Mouse (Mus musculus): Measurements from ENCODE around the gene Osbpl8.
A peak's percentile ranks its signal among the peaks of the same experiment; 100 is the strongest.

The Osbpl8 gene

DNA sequence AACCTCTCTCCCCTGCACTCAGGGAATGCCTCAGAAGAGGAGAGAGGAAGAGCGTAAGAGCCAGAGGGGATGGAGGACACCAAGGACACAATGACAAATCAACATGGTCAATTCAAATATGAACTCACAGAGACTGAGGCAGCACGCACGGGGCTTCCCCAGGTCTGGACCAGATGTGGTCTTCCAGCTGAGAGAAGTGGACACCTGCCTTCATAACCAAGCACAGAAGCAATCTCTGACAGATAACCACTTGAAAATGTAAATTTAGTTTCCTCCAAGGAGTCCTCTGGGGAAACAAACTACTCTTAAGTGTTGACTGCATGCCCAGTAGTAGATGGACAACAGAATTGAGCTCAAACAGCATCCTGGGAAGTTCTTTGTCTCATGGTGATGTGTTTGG, 9.5 kb upstream of the Osbpl8 start:
- DNase-seq (ENCODE audit: low spot score): no peak

DNA sequence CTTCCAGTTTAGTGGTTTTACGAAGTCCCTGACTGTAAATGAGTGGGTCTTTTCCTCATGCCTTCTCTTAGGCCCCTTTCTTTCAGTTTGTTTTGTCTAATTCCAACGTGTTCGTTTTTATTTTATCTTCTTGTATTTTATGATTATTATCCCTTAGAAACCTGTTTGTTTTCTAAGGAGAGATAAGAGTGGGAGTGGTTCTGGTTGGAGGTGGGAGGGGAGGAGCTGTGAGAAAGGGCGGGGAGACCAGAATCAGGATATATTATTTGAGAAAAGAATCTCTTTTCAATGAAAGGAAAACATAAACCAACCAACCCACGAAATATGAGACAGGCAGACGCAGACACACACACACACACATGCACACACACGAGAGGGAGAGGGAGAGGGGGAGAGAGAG, 9.0 kb upstream of the Osbpl8 start:
- DNase-seq (ENCODE audit: low spot score): no peak

DNA sequence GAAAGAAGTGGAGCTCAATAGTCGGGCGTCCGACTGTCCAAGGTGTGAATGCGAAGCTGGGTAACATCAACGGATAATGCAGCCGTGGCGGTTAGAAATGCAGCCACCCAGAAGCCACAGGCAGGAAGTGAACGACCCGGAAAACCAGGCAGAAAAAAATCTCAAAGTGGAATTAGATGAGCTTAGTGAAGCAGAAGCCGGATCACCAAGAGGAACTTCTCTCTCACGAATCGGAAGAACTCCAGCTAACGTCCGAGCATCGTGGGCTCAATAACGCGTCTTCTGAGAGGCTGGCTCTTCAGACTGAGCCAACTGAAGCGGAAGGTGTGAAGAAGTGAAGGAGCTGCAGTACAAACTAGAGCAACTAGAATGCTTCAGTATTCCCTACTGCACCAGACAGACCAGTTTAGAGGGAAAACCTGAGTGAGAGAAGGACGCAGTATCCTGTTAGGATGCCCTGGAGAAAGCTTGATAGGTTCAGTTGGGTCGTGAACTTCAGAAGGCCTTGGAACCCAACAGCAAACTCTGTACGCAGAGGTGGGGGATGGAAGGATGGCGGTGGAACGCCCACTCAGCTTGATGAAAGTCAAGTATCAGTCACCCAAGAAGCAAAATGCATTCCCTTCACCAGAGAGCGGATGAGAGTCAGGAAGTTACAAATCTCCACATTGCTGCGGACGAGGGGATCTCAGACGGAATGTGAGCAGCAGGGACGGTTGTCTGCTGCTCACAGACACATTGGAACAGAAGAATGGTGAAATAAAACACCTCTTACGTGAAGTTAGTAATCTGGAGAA, 8.0 kb upstream of the Osbpl8 start:
- DNase-seq (ENCODE audit: low spot score): no peak

DNA sequence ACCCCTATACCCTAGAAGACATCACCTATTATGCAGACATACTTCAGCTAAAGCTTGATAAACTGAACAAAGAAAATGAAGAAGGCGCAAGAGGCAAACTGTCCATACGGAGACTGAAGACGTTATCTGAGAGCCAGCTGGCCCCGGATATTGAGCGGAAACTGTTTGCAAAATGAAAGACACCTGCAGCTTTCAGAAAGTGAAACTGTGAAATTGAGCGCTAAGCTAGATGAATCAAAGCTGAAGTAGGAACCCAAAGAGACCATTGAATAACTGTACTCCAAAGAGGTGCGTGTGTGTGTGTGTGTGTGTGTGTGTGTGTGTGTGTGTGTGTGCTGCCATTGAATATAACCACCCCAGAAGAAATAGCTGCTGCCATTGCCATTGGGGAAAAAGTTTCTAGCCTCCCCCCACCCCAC, 7.3 kb upstream of the Osbpl8 start:
- DNase-seq (ENCODE audit: low spot score): no peak

DNA sequence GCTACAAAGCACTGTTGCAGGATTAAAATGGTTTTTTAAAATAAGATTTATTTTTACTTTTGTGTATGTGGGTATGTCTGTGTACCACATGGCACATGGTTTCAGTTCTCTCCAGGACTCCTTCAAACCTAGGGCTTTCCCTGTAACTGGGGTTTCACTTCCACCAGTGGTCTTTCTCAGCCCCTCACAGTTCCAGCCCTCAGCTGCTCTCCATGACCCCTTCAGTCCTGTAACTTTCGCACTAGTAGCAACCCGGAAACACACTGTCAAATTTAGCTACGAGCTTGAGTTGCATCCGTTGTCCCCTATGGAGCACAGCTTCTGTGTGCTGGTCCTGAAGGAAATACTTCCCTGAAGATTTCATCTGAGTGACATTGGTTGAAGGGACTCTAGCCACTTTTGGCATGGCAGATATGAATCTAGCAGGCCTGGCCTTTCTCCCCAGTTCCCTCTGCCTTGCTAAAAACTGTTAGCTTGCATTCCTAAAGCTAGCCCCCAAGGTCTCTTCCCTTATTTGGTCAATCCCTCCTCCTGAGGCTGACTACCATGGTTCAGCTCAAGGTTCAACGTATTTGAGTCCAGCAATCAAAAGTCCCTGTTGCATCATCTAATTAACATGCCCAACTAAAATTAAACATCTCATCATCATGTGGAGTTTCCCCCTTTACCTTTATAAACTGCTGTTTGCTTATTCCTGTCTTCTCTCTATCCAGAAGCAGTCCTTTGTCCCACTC, 4.6 kb upstream of the Osbpl8 start:
- DNase-seq (ENCODE audit: low spot score): no peak

DNA sequence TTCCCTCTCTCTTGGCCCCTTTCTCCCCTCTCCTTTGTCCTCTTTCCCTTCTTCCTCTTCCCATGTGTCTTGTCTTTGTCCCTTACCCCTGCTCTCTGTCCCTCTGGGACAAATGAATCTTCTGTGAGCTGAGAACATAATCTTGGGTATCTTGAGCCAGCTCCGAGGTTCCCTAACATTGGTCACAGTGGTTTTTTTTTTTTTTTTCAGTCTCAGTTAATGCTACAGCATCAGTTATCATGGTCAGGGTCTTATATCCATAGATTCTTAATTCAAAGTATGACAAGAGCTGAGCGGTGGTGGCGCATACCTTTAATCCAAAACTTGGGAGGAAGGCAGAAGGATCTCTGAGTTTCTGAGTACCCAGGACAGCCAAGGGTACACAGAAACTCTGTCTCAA, 4.0 kb upstream of the Osbpl8 start:
- no peak for DNase-seq (ENCODE audit: low spot score)

DNA sequence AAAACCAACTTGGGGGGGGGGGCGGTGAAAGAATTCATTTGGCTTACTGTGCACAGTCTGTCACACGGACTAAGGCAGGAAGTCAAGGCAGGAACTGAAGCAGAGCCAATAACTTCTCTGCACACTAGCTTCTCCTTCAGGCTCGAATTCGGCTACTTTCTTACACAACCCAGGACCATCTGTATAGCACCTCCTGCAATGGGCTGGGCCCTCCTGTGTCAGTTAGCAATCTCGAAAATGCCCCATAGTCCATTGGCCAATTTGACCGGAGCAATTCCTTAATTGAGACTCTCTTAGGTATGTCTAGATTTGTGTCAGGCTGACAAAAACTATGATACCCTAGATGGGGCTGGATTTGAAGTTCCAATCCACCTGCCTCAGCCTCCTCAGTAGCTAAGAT, 3.2 kb upstream of the Osbpl8 start:
- no peak for DNase-seq (ENCODE audit: low spot score)

DNA sequence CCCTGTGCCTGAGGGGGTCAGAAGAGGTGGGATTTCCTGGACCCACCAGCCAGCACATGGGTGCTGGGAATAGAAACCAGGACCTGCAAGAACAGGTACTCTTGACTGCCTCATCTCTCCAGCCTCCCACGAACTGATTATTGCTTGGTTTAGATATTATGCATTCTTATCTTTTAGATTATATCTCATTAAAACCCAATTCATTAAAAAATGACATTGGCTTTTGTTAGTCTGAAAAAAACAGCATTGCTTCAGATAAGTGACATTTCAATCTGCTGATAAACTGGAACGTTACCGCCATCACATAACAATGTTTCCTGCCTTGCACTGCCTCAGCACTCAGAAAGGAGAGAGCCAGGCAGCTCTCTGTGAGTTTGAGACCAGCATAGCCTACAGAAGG, 1.5 kb upstream of the Osbpl8 start:
- DNase-seq (ENCODE audit: low spot score): no peak

DNA sequence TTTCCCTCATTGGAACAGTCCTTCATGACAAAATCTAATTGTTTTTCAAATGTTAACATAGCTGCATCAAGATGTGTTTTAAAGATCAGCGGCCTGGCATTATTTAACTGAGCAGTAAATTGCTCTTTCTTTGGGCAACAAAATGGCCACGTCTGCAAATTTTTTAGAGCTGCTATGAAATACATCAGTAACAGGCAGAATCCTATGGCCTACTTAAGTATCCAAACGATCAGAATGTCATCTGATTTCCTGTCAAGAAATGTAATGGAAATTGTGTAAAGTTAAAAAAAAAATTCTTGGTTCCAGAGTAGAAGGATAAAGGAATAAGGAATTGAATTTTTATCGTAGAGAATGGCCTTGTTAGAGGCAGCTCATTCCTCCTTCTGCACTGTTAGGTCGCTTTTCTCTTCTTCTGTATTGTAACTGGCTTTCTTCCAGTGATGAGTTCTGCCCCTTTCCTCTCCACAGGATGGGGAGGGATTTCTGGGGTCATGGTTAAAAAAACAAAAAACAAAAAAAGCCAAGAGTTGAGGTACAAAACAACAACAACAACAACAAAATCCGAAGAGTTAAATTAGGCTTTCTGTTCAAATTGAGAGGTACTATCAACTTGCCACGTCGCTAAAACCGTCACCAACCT, 831 bp upstream of the Osbpl8 start:
- no peak for DNase-seq (ENCODE audit: low spot score)

DNA sequence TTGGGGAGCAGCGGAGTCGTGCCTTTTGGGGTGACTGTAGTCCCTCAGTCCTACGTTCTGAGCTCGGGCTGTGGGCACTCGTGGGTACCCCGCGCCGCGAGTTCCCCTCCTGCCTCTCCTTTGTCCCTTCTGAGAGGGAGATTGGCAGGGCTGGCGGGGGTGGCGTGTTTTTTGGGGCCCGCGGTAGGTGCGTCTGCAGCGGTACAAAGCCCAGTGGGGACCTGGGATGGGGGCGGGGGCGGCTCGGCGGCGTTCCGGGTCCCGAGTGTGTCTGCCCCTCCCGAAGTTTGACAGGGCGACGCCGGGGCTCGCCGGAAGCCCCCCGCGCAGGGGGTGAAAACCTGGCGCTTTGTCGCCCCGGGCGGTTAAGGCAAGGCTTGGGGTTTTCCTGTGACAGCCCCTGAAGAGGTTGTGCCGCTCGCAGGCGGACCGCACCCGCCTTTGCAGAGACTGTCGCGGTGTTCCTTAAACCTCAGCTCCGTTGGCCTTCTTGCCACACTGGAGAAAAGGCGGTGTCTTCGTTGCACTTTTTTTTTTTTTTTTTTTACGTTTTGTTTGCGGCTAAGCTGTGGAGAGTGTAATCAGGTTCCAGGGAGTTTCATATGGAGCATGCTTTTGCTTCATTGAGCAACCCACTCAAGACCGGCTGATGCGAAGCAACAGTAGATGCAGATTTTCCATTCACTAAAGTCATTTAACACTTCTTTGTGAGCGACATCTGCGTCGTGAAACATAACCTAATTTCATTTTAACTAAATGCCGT, 848 bp downstream of the Osbpl8 start:
- peak; percentile 44 for DNase-seq (ENCODE audit: low spot score)

DNA sequence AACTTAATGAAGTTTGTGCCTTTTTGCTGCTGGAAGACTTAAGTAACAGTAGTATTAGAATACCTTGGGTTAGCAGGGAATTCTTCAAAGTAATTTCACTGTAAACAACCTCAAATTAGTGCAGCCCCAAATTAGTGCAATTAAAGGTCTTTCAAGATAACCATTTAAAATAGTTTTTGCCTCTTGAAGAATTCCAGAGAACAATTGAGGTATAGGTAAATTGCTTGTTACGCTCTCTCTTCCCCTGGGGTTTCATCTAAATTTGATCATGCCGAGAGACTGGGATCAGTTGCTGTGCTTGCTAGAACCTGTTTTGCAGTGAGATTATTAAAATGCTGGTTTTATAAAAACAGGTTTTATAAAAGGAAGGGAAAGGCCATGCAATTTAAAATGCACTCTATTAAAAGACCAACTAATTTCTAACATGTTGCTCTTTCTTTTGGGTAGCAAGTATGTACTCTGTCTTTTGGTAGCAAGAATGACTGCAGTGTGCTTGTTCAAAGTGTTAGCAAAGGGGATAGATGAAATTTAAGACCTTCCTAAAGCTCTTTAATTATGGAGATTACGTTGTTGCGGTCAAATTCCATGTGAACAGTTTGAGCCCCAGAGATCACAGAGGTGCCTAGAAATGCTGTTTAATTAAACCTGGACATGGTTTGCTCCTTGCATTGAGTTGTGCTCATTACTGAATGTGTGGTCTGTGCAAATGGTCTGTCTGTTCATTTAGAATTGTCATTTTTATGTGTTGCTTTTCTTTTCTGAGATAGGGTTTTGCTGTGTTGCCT, 1.7 kb downstream of the Osbpl8 start:
- no peak for DNase-seq (ENCODE audit: low spot score)

DNA sequence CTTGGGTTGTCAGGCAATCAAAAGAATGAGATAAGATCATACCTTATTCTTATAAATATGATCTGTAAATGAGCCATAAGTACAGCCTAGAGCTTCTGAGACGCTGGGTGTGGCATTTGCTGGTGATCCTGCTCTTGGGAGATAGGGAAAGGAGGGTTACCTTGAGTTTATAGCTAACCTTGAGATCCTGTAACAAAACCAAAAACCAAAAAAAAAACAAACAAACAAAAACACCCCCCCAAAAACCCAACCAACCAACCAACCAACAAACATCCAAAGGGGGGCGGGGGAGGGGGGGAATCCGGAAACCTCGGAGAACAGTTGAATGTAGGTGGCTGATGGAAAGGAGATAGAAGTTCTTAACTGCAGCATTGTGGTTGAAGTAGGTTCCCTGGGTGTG, 2.9 kb downstream of the Osbpl8 start:
- no peak for DNase-seq (ENCODE audit: low spot score)

DNA sequence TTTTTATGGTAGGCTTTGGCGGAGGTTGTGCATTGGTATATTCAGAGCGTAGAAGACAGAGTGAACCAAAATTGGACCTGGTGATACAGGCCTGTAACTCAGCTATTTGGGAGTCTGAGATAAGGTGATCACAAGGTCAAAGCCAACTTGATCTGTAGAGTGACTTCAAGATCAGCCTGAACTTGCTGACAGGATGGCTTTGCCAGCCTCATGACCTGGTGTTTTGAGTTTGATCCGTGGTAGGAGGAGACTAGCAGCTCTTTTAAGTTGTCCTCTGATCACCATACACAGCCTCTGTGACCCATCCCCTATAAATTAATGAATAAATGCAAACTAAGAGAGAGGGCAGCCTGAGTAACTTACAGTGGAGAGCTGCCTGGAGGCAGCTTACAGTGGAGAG, 3.8 kb downstream of the Osbpl8 start:
- DNase-seq (ENCODE audit: low spot score): no peak

DNA sequence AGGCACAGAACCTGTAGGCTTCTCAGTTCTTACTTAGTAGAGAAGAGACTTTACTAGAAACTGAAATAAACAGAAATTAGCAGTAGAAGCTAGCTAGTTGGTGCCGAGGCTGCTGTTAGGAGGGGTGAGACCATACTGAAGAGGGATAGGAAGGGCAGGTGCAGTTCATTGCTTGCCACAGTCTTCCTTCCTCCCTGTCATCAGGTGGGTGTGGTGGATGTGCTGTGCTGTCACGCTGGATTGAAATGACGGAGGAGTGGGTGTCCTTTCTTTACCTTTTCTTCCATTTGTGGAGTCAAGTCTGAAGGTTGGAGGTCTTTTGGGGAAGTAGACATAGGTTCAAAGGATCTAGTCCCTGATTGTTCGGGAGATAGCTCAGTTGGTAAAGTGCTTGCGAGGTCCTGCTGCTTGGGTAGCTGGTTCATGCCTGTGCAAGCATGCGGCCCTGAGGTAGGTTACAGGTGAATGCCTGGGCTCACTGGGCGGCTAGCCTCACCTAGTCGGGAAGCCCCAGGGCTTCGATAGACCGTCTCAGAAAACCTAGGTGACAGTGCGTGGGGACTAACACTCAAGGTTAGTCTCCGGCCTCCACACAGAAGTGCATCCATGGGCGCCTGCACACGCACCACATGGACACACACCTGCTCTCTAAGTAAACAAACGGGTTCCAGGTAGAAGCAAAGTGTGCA, 6.8 kb downstream of the Osbpl8 start:
- peak; percentile 18 for DNase-seq (ENCODE audit: low spot score)

DNA sequence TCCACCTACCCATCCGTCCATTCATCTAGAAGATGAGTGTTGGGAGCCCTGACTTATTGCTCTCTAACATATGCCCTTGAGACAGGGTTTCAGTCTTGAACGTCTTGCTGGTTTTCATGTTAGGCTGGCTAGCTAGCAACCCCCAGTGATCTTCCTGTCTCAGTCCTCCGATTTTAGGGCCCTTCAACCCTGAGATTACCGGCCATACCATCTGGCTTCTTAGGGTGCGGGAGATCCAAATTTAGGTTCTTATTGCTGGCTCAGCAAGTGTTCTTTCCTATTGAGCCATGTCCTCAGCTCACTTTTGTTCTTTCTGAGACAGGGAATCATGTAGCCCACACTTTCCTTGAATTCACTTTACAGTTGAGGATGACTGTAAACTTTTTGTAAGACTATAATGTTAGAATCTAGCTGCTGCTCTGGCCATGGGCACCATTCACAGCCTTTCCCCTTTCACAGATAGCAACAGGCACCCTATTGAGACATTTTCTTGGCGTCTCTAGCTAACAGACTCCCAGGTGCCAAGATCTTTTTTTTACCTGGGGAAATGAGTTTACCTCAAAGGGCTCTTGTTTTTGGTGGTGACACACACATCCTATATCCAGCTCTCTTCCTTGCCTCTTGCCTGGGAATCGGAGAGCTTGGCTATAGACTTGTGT, 9.2 kb downstream of the Osbpl8 start:
- no peak for DNase-seq (ENCODE audit: low spot score)

DNA sequence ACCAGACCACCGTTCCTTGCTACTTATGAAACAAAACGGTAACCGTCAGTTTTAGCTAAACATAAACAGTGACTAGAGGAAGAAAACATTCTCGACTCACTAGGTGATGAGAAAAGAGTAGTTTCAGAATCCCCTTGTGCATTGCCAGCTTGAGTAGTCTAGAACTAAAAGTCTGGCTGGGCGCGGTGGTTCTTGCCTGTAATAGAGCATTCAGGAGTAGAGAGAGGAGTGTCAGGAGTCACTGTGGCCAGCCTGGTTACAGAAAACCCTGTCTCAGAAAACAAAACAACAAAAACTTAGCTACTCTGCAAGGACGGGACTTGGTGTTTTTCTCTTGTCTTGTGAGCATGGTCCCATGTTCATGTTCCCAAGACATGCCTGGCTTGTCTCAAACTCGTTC, 12.8 kb downstream of the Osbpl8 start:
- DNase-seq (ENCODE audit: low spot score): no peak

DNA sequence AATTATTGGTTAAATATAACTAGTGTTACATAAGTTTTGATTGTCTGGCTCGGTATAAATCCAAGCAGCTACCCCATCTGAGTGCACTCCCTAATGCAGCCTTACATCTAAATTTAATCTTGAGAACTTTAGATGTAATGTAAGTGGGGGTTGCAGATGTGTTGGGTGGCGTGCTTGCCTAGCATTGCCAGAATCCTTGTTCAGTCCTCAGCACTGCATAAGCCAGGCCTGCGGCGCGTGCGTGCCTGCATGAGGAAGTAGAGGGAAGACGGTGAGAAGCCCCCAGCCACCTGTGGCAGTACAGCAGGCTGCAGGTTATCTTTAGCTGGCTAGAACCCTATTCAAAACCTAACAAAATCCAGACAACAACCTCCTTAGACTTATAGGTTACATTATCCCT, 13.5 kb downstream of the Osbpl8 start:
- DNase-seq (ENCODE audit: low spot score): no peak

DNA sequence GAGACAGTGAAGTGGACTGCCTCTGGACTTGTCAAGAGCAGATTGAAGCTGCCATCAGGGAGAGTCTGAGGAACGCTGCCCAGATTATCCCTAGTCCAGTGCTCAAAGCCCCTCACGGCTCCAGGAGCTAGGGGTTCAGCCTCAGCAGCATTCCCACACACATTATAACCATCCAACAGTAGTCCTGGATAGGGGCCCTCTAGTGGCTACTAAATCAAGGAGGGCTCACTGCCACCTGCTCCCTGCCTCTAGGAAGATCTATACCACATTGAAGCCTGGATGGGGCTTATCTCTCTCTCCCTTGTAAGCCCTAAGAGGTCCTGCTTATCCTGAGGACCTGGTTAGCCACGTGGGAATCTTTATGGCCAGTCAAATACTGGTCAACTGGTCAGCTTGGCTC, 16.1 kb downstream of the Osbpl8 start:
- no peak for DNase-seq (ENCODE audit: low spot score)

DNA sequence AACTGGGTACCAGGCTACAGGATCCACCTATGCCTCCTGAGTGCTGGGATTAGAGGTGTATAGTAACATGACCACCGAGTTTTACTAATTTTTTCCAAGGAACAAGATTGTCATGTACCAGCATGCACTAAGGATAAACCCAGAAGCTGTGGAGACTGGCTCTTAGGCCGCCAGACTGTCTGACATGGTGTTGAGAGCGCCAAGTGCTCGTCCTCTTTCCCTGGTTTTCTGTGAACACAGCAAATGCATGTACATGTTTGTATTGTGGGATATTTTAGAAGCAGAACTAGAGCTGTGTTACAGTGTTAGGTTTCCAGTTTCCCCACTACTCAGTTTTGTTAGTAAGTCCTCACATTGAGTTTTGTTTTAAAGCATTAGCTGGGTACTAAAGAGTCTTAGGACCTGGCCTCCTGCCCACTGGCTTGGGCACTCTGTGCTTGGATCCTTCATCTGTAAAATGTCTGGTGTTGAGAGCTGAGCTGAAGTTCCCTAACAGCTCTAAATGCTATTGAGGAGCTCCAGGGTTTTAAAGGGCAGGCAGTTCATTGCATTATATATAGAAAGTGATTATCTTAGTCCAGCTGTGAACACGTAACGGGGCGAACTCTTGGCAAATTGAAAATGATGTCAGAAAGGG, 19.2 kb downstream of the Osbpl8 start:
- DNase-seq (ENCODE audit: low spot score): peak; percentile 25

Data from urinary bladder, postnatal 14 days (tissue).